Mouse (Mus musculus): ENCODE data around the gene Unc5cl.

Unc5cl gene

GRCm38 (mm10) chr17:48539326-48539725, 84.6 kb downstream of the Unc5cl start:
- no peak for DNase-seq (ENCODE audit: low read depth, low spot score)

GRCm38 (mm10) chr17:48542733-48543132, 88.0 kb downstream of the Unc5cl start:
- no peak for DNase-seq (ENCODE audit: low read depth, low spot score)

- no peak for DNase-seq (ENCODE audit: low read depth, low spot score)
Observed at GRCm38 (mm10) chr17:48543301-48543765, 88.6 kb downstream of the Unc5cl start.

- DNase-seq (ENCODE audit: low read depth, low spot score), result no peak
Observed at GRCm38 (mm10) chr17:48544722-48545121, 90.0 kb downstream of the Unc5cl start.

- no peak for DNase-seq (ENCODE audit: low read depth, low spot score)
Observed at GRCm38 (mm10) chr17:48545223-48545943, 90.7 kb downstream of the Unc5cl start.

GRCm38 (mm10) chr17:48546036-48546435, 91.3 kb downstream of the Unc5cl start:
- DNase-seq (ENCODE audit: low read depth, low spot score), result no peak

- DNase-seq (ENCODE audit: low read depth, low spot score), result no peak
Observed at GRCm38 (mm10) chr17:48547668-48548067, 93.0 kb downstream of the Unc5cl start.

- no peak for DNase-seq (ENCODE audit: low read depth, low spot score)
Observed at GRCm38 (mm10) chr17:48551788-48552531, 97.3 kb downstream of the Unc5cl start.

GRCm38 (mm10) chr17:48552532-48552915, 97.8 kb downstream of the Unc5cl start:
- DNase-seq (ENCODE audit: low read depth, low spot score), result no peak

- no peak for DNase-seq (ENCODE audit: low read depth, low spot score)
Observed at GRCm38 (mm10) chr17:48556223-48556962, 101.7 kb downstream of the Unc5cl start.

- no peak for DNase-seq (ENCODE audit: low read depth, low spot score)
Observed at GRCm38 (mm10) chr17:48557823-48558715, 103.4 kb downstream of the Unc5cl start.

GRCm38 (mm10) chr17:48564931-48565330, 110.2 kb downstream of the Unc5cl start:
- no peak for DNase-seq (ENCODE audit: low read depth, low spot score)

GRCm38 (mm10) chr17:48569656-48570055, 115.0 kb downstream of the Unc5cl start:
- DNase-seq (ENCODE audit: low read depth, low spot score), result no peak

- no peak for DNase-seq (ENCODE audit: low read depth, low spot score)
Observed at GRCm38 (mm10) chr17:48581153-48581552, 126.5 kb downstream of the Unc5cl start.

GRCm38 (mm10) chr17:48582486-48582990, 127.8 kb downstream of the Unc5cl start:
- DNase-seq (ENCODE audit: low read depth, low spot score), result no peak

- DNase-seq (ENCODE audit: low read depth, low spot score), result no peak
Observed at GRCm38 (mm10) chr17:48583401-48583800, 128.7 kb downstream of the Unc5cl start.

- DNase-seq (ENCODE audit: low read depth, low spot score), result no peak
Observed at GRCm38 (mm10) chr17:48585902-48586359, 131.2 kb downstream of the Unc5cl start.

- DNase-seq (ENCODE audit: low read depth, low spot score), result no peak
Observed at GRCm38 (mm10) chr17:48588674-48589073, 134.0 kb downstream of the Unc5cl start.
